Mouse (Mus musculus) bone marrow macrophage, adult 2 months (primary cell): Measurements from ENCODE around the gene F2rl1. TPM values are rescaled to one million over a fixed set of nuclear protein-coding genes. Genes with fewer than 3 reads are reported as not detected.
A peak's percentile ranks its signal among the peaks of the same experiment; 100 is the strongest.

Source experiments
- H3K27ac ChIP-seq: 2 replicates; pipeline ENCODE4 v1.5.1; 2012; ENCODE audit warnings: low read depth, low read length; ENCODE audit not compliant: insufficient read depth
- H3K4me1 ChIP-seq: 2 replicates; pipeline ENCODE4 v1.6.1; 2012; ENCODE audit warnings: low read length; ENCODE audit not compliant: control insufficient read depth, insufficient read depth
- H3K4me3 ChIP-seq: 2 replicates; pipeline ENCODE4 v1.5.1; 2012; ENCODE audit warnings: mild to moderate bottlenecking, low read length, moderate library complexity; ENCODE audit not compliant: insufficient read depth
- CTCF ChIP-seq: IDR thresholded peaks from 2 replicates; pipeline ENCODE4 v1.5.1; 2012; ENCODE audit warnings: low read depth, mild to moderate bottlenecking, low read length, moderate library complexity
- POLR2A ChIP-seq: IDR thresholded peaks from 2 replicates; pipeline ENCODE4 v1.6.1; 2012; ENCODE audit warnings: mild to moderate bottlenecking, low read depth, low read length, borderline replicate concordance
- polyA plus RNA-seq: library from polyadenylated mRNA; stranded (reverse); fragments of >200 nt; gene quantifications from 2 replicates; pipeline ENCODE4 v1.2.4, GENCODE M21; 2012; ENCODE audit not compliant: missing spikeins, insufficient read depth, insufficient read length

Gene F2rl1
- polyA plus RNA-seq: not detected in 2 replicates

DNA sequence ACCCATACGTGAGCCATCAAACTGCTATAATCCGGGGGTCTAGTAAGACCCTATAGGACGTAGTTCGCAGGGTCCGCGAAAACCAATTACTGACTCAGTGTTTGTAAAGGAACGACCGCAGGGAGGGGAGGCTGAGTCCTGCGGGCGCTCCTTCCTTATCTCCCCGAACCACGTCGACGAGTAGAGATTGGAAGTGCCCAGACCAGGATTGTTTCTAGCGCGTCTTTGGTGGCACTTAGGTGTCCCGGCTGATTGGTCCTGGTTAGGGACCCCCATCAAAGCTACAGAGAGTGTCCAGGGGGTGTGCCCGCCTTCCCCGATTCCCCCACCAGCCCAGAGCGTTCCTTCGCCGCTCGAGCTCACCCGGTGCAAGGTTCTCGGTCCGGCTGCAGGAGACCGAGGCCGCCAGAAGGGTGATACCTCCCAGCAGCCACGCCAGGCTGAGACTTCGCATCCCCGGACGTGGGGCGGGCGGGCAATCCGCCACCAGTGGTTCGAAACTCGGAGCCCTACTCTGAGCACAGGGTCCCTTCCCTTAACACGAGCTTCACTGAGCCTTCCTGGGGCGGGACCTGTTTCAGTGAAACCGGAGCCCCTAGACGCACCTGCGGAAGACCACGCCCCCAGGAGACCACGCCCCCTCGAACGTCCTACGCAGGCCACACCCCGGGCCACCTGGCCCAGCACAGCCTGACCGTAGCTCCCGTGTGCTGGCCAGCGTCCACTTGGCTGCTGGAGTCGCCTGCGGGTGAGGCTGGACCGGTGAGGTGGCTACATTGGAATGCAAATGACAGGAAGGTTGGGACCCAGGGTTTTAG is at the start of gene F2rl1:
F2rl1 (minus strand) TSS at position 554 of the 818 bp plus-strand sequence.
- Histone ChIP-seq H3K4me3 (peak within 1 kb of the TSS; percentile 46), H3K4me1 (0 out of 2 replicates have a peak, but pooled peaks cover 3% of the 10 kb centered on the region), H3K27ac (no peak within 1 kb of the TSS)
- TF ChIP-seq CTCF (0 out of 2 replicates have a peak, but pooled peaks have one; percentile 21), POLR2A (no peak)

GRCm38 (mm10) chr13:95570877-95571276 is 45.9 kb upstream of the F2rl1 start:
- no peak overlapping the region for H3K4me3 ChIP-seq
- no peak overlapping the region for H3K27ac ChIP-seq
- H3K4me1 ChIP-seq: no peaks in the 10 kb centered on the region
- TF ChIP-seq CTCF: no peak
- TF ChIP-seq POLR2A: no peak

GRCm38 (mm10) chr13:95569326-95569725 is 44.3 kb upstream of the F2rl1 start:
- Histone ChIP-seq H3K27ac (no peak overlapping the region), H3K4me3 (no peak overlapping the region), H3K4me1 (no peaks in the 10 kb centered on the region)
- no peak for TF ChIP-seq CTCF
- TF ChIP-seq POLR2A: no peak

DNA sequence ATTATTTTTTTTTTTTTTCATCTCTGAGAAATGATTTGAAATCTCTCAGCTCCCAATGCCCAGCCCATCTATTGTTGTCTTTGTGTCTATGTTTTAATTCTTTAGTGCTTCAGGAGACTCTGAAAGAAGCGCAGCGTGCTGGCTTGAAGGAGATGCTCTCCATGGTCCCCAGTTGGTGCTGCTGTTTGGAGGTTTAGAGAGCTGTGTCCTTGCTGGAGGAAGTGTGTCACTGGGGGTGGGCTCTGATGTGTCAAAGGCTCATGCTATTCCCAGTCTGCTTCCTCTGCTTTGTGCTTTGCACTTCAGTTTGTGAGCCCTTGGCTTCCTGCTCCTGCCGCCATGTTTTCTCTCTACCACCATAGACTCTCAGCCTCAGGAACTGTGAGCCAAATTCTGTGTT is 43.3 kb upstream of the F2rl1 start:
- Histone ChIP-seq H3K4me1 (no peaks in the 10 kb centered on the region), H3K4me3 (no peak overlapping the region), H3K27ac (no peak overlapping the region)
- TF ChIP-seq CTCF (no peak), POLR2A (no peak)

DNA sequence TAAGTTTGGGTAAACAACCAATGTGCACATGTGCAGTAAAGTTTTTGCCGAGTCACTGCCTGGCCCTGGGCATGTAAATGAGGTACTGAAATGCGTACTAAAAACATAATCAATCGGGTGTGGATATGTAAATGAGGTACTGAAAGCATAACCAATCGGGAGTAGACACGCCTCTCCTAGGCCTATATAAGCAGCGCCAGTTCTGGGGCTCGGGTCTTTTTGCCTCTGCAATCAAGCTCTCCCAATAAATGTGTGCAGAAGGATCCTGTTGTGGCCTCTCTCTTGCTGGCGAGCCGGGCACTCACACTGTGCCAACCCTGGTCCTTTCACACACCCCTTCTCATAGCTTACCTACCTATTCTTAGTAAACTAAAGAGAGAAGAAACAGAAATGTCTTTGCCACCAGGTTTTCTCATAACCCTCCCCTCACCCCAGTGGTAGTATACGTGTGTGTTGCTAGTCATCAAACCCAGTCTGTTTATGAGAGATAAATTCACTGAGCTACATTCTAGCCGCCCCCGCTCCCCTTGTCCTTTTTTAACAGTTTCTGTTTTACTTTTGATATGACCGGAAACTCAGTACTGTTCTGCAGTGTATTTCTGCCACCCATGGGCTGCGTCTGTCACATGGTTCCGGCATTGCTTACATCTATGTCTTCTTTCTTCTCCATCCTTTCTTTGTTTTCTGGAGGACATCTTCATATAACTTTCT is 42.0 kb upstream of the F2rl1 start:
- Histone ChIP-seq H3K27ac (no peak overlapping the region), H3K4me3 (no peak overlapping the region), H3K4me1 (no peaks in the 10 kb centered on the region)
- TF ChIP-seq POLR2A (no peak), CTCF (no peak)

- Histone ChIP-seq H3K4me3 (no peak overlapping the region), H3K27ac (no peak overlapping the region), H3K4me1 (no peaks in the 10 kb centered on the region)
- TF ChIP-seq CTCF: peak; percentile 60; the same call in 1 of the 2 replicates
- no peak for TF ChIP-seq POLR2A
Observed at GRCm38 (mm10) chr13:95563693-95564092, 38.7 kb upstream of the F2rl1 start.

DNA sequence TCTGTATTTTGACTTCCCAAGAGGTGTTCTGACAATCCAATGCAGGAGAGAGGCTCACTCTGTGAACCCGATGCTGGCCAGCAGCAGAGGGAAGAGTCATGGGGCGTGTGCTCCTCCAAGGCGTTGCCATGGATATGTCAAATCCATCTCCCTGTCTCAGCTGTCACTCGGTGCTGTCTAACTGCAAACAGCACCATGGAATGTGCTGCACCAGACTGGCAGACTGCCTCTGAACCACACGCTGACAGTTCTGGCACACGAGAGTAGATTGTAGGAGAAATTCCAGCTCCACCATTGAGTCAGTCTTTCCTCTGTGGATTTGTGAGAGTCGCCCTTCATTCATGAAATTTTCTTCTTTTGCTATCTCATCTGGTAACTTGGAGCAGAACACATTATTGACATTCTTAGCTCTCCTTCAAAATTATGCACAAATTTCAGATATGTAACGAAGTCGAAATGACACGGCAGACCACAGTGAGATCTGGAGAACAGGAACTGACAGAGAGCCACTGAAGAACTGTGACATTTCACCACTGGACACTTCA is 38.1 kb upstream of the F2rl1 start:
- TF ChIP-seq CTCF (no peak), POLR2A (no peak)
- Histone ChIP-seq H3K4me1 (no peaks in the 10 kb centered on the region), H3K4me3 (no peak overlapping the region), H3K27ac (no peak overlapping the region)

DNA sequence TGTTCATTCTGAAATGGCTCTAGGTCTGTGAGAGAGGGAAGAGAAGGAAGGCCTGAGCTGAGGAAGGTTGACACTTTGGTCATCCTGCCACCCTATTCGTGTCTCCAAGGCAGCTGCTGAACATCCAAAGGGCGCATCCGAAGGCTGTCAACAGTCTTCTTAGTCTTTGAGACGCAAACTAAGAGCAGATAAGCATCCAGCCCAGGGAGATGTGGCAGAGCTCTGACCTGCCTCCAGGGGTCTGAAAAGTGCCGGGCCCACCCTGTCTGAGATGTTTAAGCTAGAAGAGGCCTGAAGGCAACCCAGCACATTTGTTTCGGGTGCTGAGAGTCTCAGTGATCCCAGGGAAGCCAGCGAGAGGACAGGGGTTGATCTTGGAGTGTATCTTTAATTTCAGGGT is 32.3 kb upstream of the F2rl1 start:
- Histone ChIP-seq H3K27ac (no peak overlapping the region), H3K4me1 (no peaks in the 10 kb centered on the region), H3K4me3 (no peak overlapping the region)
- TF ChIP-seq CTCF (no peak), POLR2A (no peak)

DNA sequence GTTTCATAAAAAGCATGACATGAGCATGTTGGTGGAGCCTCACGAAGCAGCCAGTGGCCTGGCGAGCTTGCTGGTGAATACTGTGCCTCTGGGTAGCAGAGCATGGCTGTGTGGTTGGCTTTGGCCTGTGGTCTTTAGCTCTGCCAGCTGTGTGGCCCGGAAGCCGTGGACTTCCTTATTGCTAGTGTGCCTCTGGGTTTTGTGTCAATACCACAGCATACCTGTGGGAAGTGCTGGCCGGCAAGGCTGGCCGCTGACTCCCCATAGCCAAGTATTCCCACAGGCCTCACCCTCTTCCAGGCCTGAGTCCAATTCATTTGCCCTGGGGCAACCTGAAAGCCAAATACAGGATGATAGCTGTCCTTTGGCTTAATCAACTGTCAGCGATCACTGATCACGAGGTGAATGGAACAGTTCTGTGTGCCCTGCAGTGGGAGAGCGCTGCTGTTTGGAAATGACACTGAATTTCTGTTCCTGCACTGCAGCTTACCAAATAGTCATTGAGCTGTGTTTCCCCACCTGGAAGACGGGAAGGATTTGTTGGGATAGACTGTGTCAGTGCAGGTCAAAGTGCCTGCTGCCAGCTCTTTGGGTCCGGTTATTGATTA is 29.0 kb upstream of the F2rl1 start:
- Histone ChIP-seq H3K4me3 (no peak overlapping the region), H3K27ac (no peak overlapping the region), H3K4me1 (no peaks in the 10 kb centered on the region)
- TF ChIP-seq CTCF (no peak), POLR2A (no peak)
